Mouse (Mus musculus) MEL (cell line): Measurements from ENCODE around the gene Srrm2. TPM values are rescaled to one million over a fixed set of nuclear protein-coding genes. Genes with fewer than 3 reads are reported as not detected.

ENCODE experiments used
- DNase-seq: peaks from one replicate; pipeline ENCODE4 v3.0.0; 2011; ENCODE audit warnings: low read depth, low spot score
- H3K27ac ChIP-seq: 2 replicates; pipeline ENCODE4 v1.5.1; 2012; ENCODE audit warnings: low read depth, mild to moderate bottlenecking, control low read depth, low read length, moderate library complexity; ENCODE audit not compliant: control insufficient read depth
- H3K27me3 ChIP-seq, 2 experiments: fragments of 150-350 bp in 1 of 2; sonication (generic) in 1 of 2; 2 replicates each; pipeline ENCODE4 v1.6.1; 2012; ENCODE audit warnings: low read length in 2 of 2, mild to moderate bottlenecking in 2 of 2, improper control_type of control experiment in 1 of 2, moderate library complexity in 1 of 2; ENCODE audit not compliant: insufficient read depth in 2 of 2, control insufficient read depth in 1 of 2
- H3K36me3 ChIP-seq, 2 experiments: 2 replicates each; pipeline ENCODE4 v1.6.1; 2012 to 2014; ENCODE audit warnings: low read length in 2 of 2, improper control_type of control experiment in 1 of 2, inconsistent platforms in 1 of 2, mild to moderate bottlenecking in 1 of 2; ENCODE audit not compliant: insufficient read depth in 2 of 2, control insufficient read depth in 1 of 2
- H3K4me1 ChIP-seq, 2 experiments: fragments of 150-350 bp in 1 of 2; sonication (generic) in 1 of 2; 2 replicates each; pipeline ENCODE4 v1.6.1; 2012; ENCODE audit warnings: low read length in 2 of 2, improper control_type of control experiment in 1 of 2, mild to moderate bottlenecking in 1 of 2; ENCODE audit not compliant: insufficient read depth in 2 of 2, control insufficient read depth in 1 of 2
- H3K4me3 ChIP-seq, 2 experiments: fragments of 150-350 bp in 1 of 2; sonication (generic) in 1 of 2; 2 replicates each; pipeline ENCODE4 v1.5.1; 2012; ENCODE audit warnings: low read depth in 2 of 2, low read length in 2 of 2, mild to moderate bottlenecking in 2 of 2, moderate library complexity in 2 of 2, control low read depth in 1 of 2, improper control_type of control experiment in 1 of 2; ENCODE audit not compliant: control insufficient read depth in 1 of 2, insufficient read depth in 1 of 2
- H3K79me2 ChIP-seq: 2 replicates; pipeline ENCODE4 v1.6.1; 2012; ENCODE audit warnings: mild to moderate bottlenecking, low read length, moderate library complexity; ENCODE audit not compliant: control insufficient read depth, poor library complexity, insufficient read depth
- H3K9ac ChIP-seq: 2 replicates; pipeline ENCODE4 v1.6.1; 2012; ENCODE audit warnings: low read depth, mild to moderate bottlenecking, control low read depth, low read length, moderate library complexity; ENCODE audit not compliant: control insufficient read depth, poor library complexity, severe bottlenecking
- H3K9me3 ChIP-seq: fragments of 150-350 bp; sonication (generic); replicated peaks from 2 replicates; pipeline ENCODE4 v1.6.1; 2012; ENCODE audit warnings: mild to moderate bottlenecking, low read length, improper control_type of control experiment, moderate library complexity; ENCODE audit not compliant: insufficient read depth
- CHD2 ChIP-seq: IDR thresholded peaks from 2 replicates; pipeline ENCODE4 v1.6.1; 2011; ENCODE audit warnings: low read length, improper control_type of control experiment
- CTCF ChIP-seq, 3 experiments: IDR thresholded peaks in 2 of 3; conservative IDR thresholded peaks in 1 of 3; 2 replicates each; pipeline ENCODE4 v1.5.1; 2011 to 2012; ENCODE audit warnings: low read length in 3 of 3, low read depth in 2 of 3, mild to moderate bottlenecking in 2 of 3, improper control_type of control experiment in 1 of 3, inconsistent platforms in 1 of 3, mixed read lengths in 1 of 3, moderate library complexity in 1 of 3; ENCODE audit not compliant: control insufficient read depth in 1 of 3, insufficient read depth in 1 of 3, poor library complexity in 1 of 3, severe bottlenecking in 1 of 3
- ELF1 ChIP-seq: IDR thresholded peaks from 2 replicates; pipeline ENCODE4 v1.6.1; 2014; ENCODE audit warnings: low read depth, mild to moderate bottlenecking, inconsistent platforms, low read length, improper control_type of control experiment, moderate library complexity
- ETS1 ChIP-seq: IDR thresholded peaks from 2 replicates; pipeline ENCODE4 v1.6.1; 2012; ENCODE audit warnings: low read depth, mild to moderate bottlenecking, inconsistent platforms, low read length, improper control_type of control experiment, moderate library complexity
- GABPA ChIP-seq: IDR thresholded peaks from 2 replicates; pipeline ENCODE4 v1.6.1; 2012; ENCODE audit warnings: low read depth, mild to moderate bottlenecking, inconsistent platforms, low read length, improper control_type of control experiment, moderate library complexity
- HCFC1 ChIP-seq: IDR thresholded peaks from 2 replicates; pipeline ENCODE4 v1.6.1; 2012; ENCODE audit warnings: low read depth, mild to moderate bottlenecking, inconsistent platforms, low read length, improper control_type of control experiment, moderate library complexity
- KAT2A ChIP-seq: conservative IDR thresholded peaks from 2 replicates; pipeline ENCODE4 v1.6.1; 2012; ENCODE audit warnings: low read depth, low read length, improper control_type of control experiment, inconsistent platforms
- MAX ChIP-seq: IDR thresholded peaks from 2 replicates; pipeline ENCODE4 v1.6.1; 2011; ENCODE audit warnings: low read length, improper control_type of control experiment
- MYC ChIP-seq: IDR thresholded peaks from 2 replicates; pipeline ENCODE4 v1.6.1; 2011; ENCODE audit warnings: low read depth, mild to moderate bottlenecking, low read length, improper control_type of control experiment, moderate library complexity
- NELFE ChIP-seq: IDR thresholded peaks from 2 replicates; pipeline ENCODE4 v1.6.1; 2011; ENCODE audit warnings: low read depth, low read length, improper control_type of control experiment
- NRF1 ChIP-seq: IDR thresholded peaks from 2 replicates; pipeline ENCODE4 v1.6.1; 2014; ENCODE audit warnings: low read depth, mild to moderate bottlenecking, inconsistent platforms, low read length, improper control_type of control experiment, moderate library complexity; ENCODE audit not compliant: poor library complexity, insufficient read depth, severe bottlenecking
- POLR2A ChIP-seq, 2 experiments: IDR thresholded peaks; 2 replicates each; pipeline ENCODE4 v1.6.1; 2011 to 2012; ENCODE audit warnings: low read length in 2 of 2, mild to moderate bottlenecking in 2 of 2, control low read depth in 1 of 2, improper control_type of control experiment in 1 of 2, low read depth in 1 of 2, moderate library complexity in 1 of 2; ENCODE audit not compliant: control insufficient read depth in 1 of 2, insufficient read depth in 1 of 2, poor library complexity in 1 of 2
- RCOR1 ChIP-seq: IDR thresholded peaks from 2 replicates; pipeline ENCODE4 v1.6.1; 2012; ENCODE audit warnings: low read depth, mild to moderate bottlenecking, inconsistent platforms, low read length, improper control_type of control experiment
- SIN3A ChIP-seq: IDR thresholded peaks from 2 replicates; pipeline ENCODE4 v1.6.1; 2012; ENCODE audit warnings: low read length, improper control_type of control experiment, inconsistent platforms
- SMC3 ChIP-seq: IDR thresholded peaks from 2 replicates; pipeline ENCODE4 v1.6.1; 2011; ENCODE audit warnings: low read depth, low read length, improper control_type of control experiment
- TAL1 ChIP-seq: IDR thresholded peaks from 2 replicates; pipeline ENCODE4 v1.6.1; 2012; ENCODE audit warnings: mild to moderate bottlenecking, inconsistent platforms, low read length, moderate library complexity, mixed read lengths
- TBP ChIP-seq: IDR thresholded peaks from 2 replicates; pipeline ENCODE4 v1.8.0; 2011; ENCODE audit warnings: low read depth, low read length, improper control_type of control experiment
- ZC3H11A ChIP-seq: IDR thresholded peaks from 2 replicates; pipeline ENCODE4 v1.6.1; 2012; ENCODE audit warnings: low read depth, mild to moderate bottlenecking, inconsistent platforms, low read length, improper control_type of control experiment
- ZKSCAN1 ChIP-seq: IDR thresholded peaks from 2 replicates; pipeline ENCODE4 v1.6.1; 2012; ENCODE audit warnings: low read depth, mild to moderate bottlenecking, inconsistent platforms, low read length, improper control_type of control experiment, moderate library complexity
- ZNF384 ChIP-seq: IDR thresholded peaks from 2 replicates; pipeline ENCODE4 v1.6.1; 2012; ENCODE audit warnings: low read depth, mild to moderate bottlenecking, inconsistent platforms, low read length, improper control_type of control experiment
- polyA plus RNA-seq, 2 experiments: library from polyadenylated mRNA; stranded (reverse) in 1 of 2; unstranded in 1 of 2; fragments of >175 nt in 1 of 2; fragments of >200 nt in 1 of 2; gene quantifications; 2 replicates each; pipeline versions ENCODE4 v1.2.1 to v1.2.4; 2012; ENCODE audit warnings: low replicate concordance in 2 of 2, low read depth in 1 of 2; ENCODE audit not compliant: insufficient read length in 2 of 2, insufficient read depth in 1 of 2, missing spikeins in 1 of 2
- total RNA-seq: library from RNA; depleted of rRNA; stranded (reverse); fragments of 300-350 nt; gene quantifications from 2 replicates; pipeline ENCODE4 v1.2.3, GENCODE M21; 2012

Srrm2 gene
- total and polyA plus RNA-seq, 3 experiments, result 56.2 to 988 (median 505) TPM

- peaks cover 1 to 10% of the 10 kb centered on the region in 2 experiments; a peak in 2 of 4 replicates for H3K4me1 ChIP-seq
- H3K79me2 ChIP-seq, result no peaks in the 10 kb centered on the region; the same call in 1 of the 2 replicates
- H3K4me3 ChIP-seq, result no peak overlapping the region
- no peaks in the 10 kb centered on the region for H3K9me3 ChIP-seq
- H3K27ac ChIP-seq, result no peak overlapping the region
- DNase-seq, result no peak
- H3K9ac ChIP-seq, result no peak overlapping the region
- no peak for TF ChIP-seq GABPA
- H3K27me3 ChIP-seq, result no peaks in the 10 kb centered on the region
- peaks cover 0 to 2% of the 10 kb centered on the region in 2 experiments; a peak in 2 of 4 replicates for H3K36me3 ChIP-seq
Observed at GRCm38 (mm10) chr17:23741359-23742209, 48.7 kb upstream of the Srrm2 start.

DNA sequence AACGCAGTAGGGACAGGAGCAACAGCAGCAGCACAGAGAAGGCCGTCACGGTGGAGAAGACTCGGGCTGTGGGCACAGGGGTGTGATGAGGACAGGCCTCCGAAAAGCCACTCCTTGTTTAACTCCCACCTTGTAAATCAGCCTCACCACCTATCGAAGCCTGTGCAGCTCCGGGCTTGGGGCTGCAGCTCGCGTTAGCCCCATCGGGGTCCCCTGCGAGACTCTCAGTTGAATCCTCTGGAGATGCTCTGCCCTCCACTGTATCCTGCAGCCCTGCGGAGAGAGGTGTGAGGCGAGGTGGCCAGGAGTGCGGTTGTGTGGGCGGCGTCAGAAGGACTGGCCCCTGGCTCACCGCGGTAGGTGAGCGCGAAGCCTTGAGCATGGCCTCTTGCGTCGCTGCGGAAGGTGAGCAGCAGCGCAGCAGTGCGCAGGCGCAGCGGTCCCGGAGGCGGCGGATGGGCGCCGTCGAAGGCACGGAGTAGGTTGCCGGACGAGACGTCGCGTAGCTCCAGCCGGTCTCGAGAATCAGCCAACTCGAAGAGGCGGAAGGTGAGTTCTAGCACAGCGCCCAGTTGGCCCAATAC lies 48.0 kb upstream of the Srrm2 start:
- Histone ChIP-seq H3K36me3 (peaks cover 0 to 4% of the 10 kb centered on the region in 2 experiments; a peak in 2 of 4 replicates), H3K4me3 (no peak overlapping the region), H3K27me3 (no peaks in the 10 kb centered on the region), H3K79me2 (no peaks in the 10 kb centered on the region; the same call in 1 of the 2 replicates), H3K9ac (no peak overlapping the region), H3K9me3 (no peaks in the 10 kb centered on the region), H3K27ac (no peak overlapping the region), H3K4me1 (peaks cover 4 to 15% of the 10 kb centered on the region in 2 experiments; a peak in 3 of 4 replicates)
- no peak for DNase-seq
- TF ChIP-seq ZC3H11A (no peak), ETS1 (no peak), GABPA (no peak), RCOR1 (no peak)

- Histone ChIP-seq H3K4me3 (no peak overlapping the region), H3K27ac (no peak overlapping the region), H3K9me3 (no peaks in the 10 kb centered on the region), H3K36me3 (peaks cover 0 to 4% of the 10 kb centered on the region in 2 experiments; a peak in 2 of 4 replicates), H3K79me2 (no peaks in the 10 kb centered on the region; the same call in 1 of the 2 replicates), H3K27me3 (no peaks in the 10 kb centered on the region), H3K4me1 (peaks cover 4 to 20% of the 10 kb centered on the region in 2 experiments; a peak in 3 of 4 replicates), H3K9ac (no peak overlapping the region)
- no peak for DNase-seq
- TF ChIP-seq TBP (no peak), SIN3A (no peak), ZC3H11A (no peak), GABPA (no peak), NELFE (no peak), CHD2 (no peak), CTCF (IDR thresholded peaks at IDR 0.05 in 2 of 3, conservative IDR thresholded peaks at IDR 0.05 in 1 of 3; ENCODE audit: control insufficient read depth in 1 of 3, insufficient read depth in 1 of 3, low read depth in 2 of 3, low read length in 3 of 3, poor library complexity in 1 of 3, severe bottlenecking in 1 of 3) (no peak), KAT2A (no peak), RCOR1 (no peak), HCFC1 (no peak), MYC (no peak), ZNF384 (no peak), ZKSCAN1 (no peak), ELF1 (no peak), SMC3 (no peak), NRF1 (no peak), TAL1 (no peak), MAX (no peak), POLR2A (IDR thresholded peaks at IDR 0.05; ENCODE audit: control insufficient read depth in 1 of 2, insufficient read depth in 1 of 2, low read depth in 1 of 2, low read length in 2 of 2, poor library complexity in 1 of 2) (no peak)
Observed at GRCm38 (mm10) chr17:23742941-23743340, 47.4 kb upstream of the Srrm2 start.
